Mouse (Mus musculus): ENCODE measurements around the gene Mrpl2. TPM values are rescaled to one million over a fixed set of nuclear protein-coding genes. Genes with fewer than 3 reads are reported as not detected.

Mrpl2 gene
- total RNA-seq (2021) = 96.4 and 119 TPM in 2 replicates
- long read RNA-seq, transcript Mrpl2-201 (7 exons, 1,031 nt) = major isoform, 72 of 90 reads
- long read RNA-seq, partial matches to known transcripts = 3 of 90 reads
- long read RNA-seq, other reads (novel, unspliced or antisense) = 14 of 90 reads

- DNase-seq = peak; percentile 97
Observed at GRCm38 (mm10) chr17:46645561-46646321, at the start of gene Mrpl2, which contains the start of gene Klc4. Gene Mrpl2 (plus strand): TSS chr17:46646229. Gene Klc4 (minus strand): TSS chr17:46646022.

- DNase-seq = no peak
Observed at GRCm38 (mm10) chr17:46597956-46598355, 48.1 kb upstream of the Mrpl2 start.

- DNase-seq = no peak
Observed at GRCm38 (mm10) chr17:46598963-46599362, 47.1 kb upstream of the Mrpl2 start.

- no peak for DNase-seq
Observed at GRCm38 (mm10) chr17:46600569-46600968, 45.5 kb upstream of the Mrpl2 start.

GRCm38 (mm10) chr17:46602212-46602611 is 43.8 kb upstream of the Mrpl2 start:
- DNase-seq = no peak

GRCm38 (mm10) chr17:46603229-46603628 is 42.8 kb upstream of the Mrpl2 start:
- no peak for DNase-seq

- no peak for DNase-seq
Observed at GRCm38 (mm10) chr17:46605126-46605525, 40.9 kb upstream of the Mrpl2 start.

GRCm38 (mm10) chr17:46605987-46606386 is 40.0 kb upstream of the Mrpl2 start:
- DNase-seq = no peak

- DNase-seq = no peak
Observed at GRCm38 (mm10) chr17:46609721-46610514, 36.1 kb upstream of the Mrpl2 start.

- DNase-seq = no peak
Observed at GRCm38 (mm10) chr17:46611316-46611715, 34.7 kb upstream of the Mrpl2 start.

GRCm38 (mm10) chr17:46612189-46612588 is 33.8 kb upstream of the Mrpl2 start:
- DNase-seq = no peak

- no peak for DNase-seq
Observed at GRCm38 (mm10) chr17:46612820-46613219, 33.2 kb upstream of the Mrpl2 start.

- no peak for DNase-seq
Observed at GRCm38 (mm10) chr17:46613229-46613628, 32.8 kb upstream of the Mrpl2 start.

GRCm38 (mm10) chr17:46617799-46618198 is 28.2 kb upstream of the Mrpl2 start:
- no peak for DNase-seq

- DNase-seq = no peak
Observed at GRCm38 (mm10) chr17:46618394-46618768, 27.6 kb upstream of the Mrpl2 start.

GRCm38 (mm10) chr17:46618769-46619682 is 27.0 kb upstream of the Mrpl2 start:
- no peak for DNase-seq

GRCm38 (mm10) chr17:46619683-46620357 is 26.2 kb upstream of the Mrpl2 start:
- DNase-seq = no peak

- DNase-seq = peak; percentile 69
Observed at GRCm38 (mm10) chr17:46621324-46621723, 24.7 kb upstream of the Mrpl2 start.

- DNase-seq = no peak
Observed at GRCm38 (mm10) chr17:46622269-46622668, 23.8 kb upstream of the Mrpl2 start.

- no peak for DNase-seq
Observed at GRCm38 (mm10) chr17:46623819-46624557, 22.0 kb upstream of the Mrpl2 start.

GRCm38 (mm10) chr17:46624598-46624997 is 21.4 kb upstream of the Mrpl2 start:
- no peak for DNase-seq

All from adrenal gland, postnatal 25 days (tissue).